Mouse (Mus musculus) kidney, postnatal 4 days (tissue): ENCODE results near the gene H2-Q10.
"Not testable (repeated sequence)": the region's sequence is repeated elsewhere in the genome, so short reads cannot be mapped to it uniquely, and the experiment has no call there.

Experiments
- DNase-seq, 2 experiments: peaks; one replicate each; pipeline ENCODE4 v3.0.0; 2021; ENCODE audit warnings: mixed read lengths in 2 of 2

The H2-Q10 gene

GRCm38 (mm10) chr17:35460513-35461341 lies 9.2 kb upstream of the H2-Q10 start:
- not testable (repeated sequence) for DNase-seq

GRCm38 (mm10) chr17:35465651-35466050 lies 4.2 kb upstream of the H2-Q10 start:
- peak; percentile 54 to 61 for DNase-seq

GRCm38 (mm10) chr17:35468936-35469335 lies 953 bp upstream of the H2-Q10 start:
- DNase-seq: not testable (repeated sequence)

- DNase-seq: peak; percentile 79 to 80
Observed at GRCm38 (mm10) chr17:35484066-35484465, 14.2 kb downstream of the H2-Q10 start.

GRCm38 (mm10) chr17:35485702-35486101 lies 15.8 kb downstream of the H2-Q10 start:
- no peak for DNase-seq

GRCm38 (mm10) chr17:35486726-35487125 lies 16.8 kb downstream of the H2-Q10 start:
- DNase-seq: no peak

- no peak for DNase-seq
Observed at GRCm38 (mm10) chr17:35488041-35488440, 18.2 kb downstream of the H2-Q10 start.

GRCm38 (mm10) chr17:35490320-35490719 lies 20.4 kb downstream of the H2-Q10 start:
- DNase-seq: no peak

GRCm38 (mm10) chr17:35497124-35497523 lies 27.2 kb downstream of the H2-Q10 start:
- DNase-seq: no peak

GRCm38 (mm10) chr17:35502226-35502625 lies 32.3 kb downstream of the H2-Q10 start:
- no peak for DNase-seq

GRCm38 (mm10) chr17:35502762-35503161 lies 32.9 kb downstream of the H2-Q10 start:
- no peak for DNase-seq

GRCm38 (mm10) chr17:35503849-35504248 lies 34.0 kb downstream of the H2-Q10 start:
- no peak for DNase-seq

GRCm38 (mm10) chr17:35504628-35505481 lies 35.0 kb downstream of the H2-Q10 start:
- no peak for DNase-seq

- no peak for DNase-seq
Observed at GRCm38 (mm10) chr17:35505776-35506175, 35.9 kb downstream of the H2-Q10 start, which contains the start of gene Pou5f1. TSS of gene Pou5f1 (plus strand) at chr17:35506018.

- no peak for DNase-seq
Observed at GRCm38 (mm10) chr17:35506881-35507280, 37.0 kb downstream of the H2-Q10 start.

- DNase-seq: no peak
Observed at GRCm38 (mm10) chr17:35507556-35508260, 37.8 kb downstream of the H2-Q10 start.

- DNase-seq: not testable (repeated sequence)
Observed at GRCm38 (mm10) chr17:35508279-35508678, 38.4 kb downstream of the H2-Q10 start.

- peak; percentile 71 to 75 for DNase-seq
Observed at GRCm38 (mm10) chr17:35509284-35509683, 39.4 kb downstream of the H2-Q10 start.

GRCm38 (mm10) chr17:35512916-35513626 lies 43.2 kb downstream of the H2-Q10 start:
- peak in 1 of 2 experiments; percentile 22 for DNase-seq

- peak; percentile 90 to 92 for DNase-seq
Observed at GRCm38 (mm10) chr17:35513886-35514285, 44.0 kb downstream of the H2-Q10 start.

- DNase-seq: no peak
Observed at GRCm38 (mm10) chr17:35514756-35515155, 44.9 kb downstream of the H2-Q10 start.
